Mouse (Mus musculus) kidney, postnatal 14 days (tissue): ENCODE measurements around the gene Phc3.

Experiments
- DNase-seq: peaks from one replicate; pipeline ENCODE4 v3.0.0; 2022; ENCODE audit warnings: mixed read lengths

Phc3 gene

GRCm38 (mm10) chr3:30969104-30969581 lies at the start of gene Phc3:
Gene Phc3 (minus strand): TSS chr3:30969415.
- peak; percentile 94 for DNase-seq

- DNase-seq: no peak
Measured at GRCm38 (mm10) chr3:31017652-31018051, 48.4 kb upstream of the Phc3 start.

GRCm38 (mm10) chr3:31016594-31017196 lies 47.5 kb upstream of the Phc3 start:
- peak; percentile 24 for DNase-seq

GRCm38 (mm10) chr3:31015682-31016443 lies 46.6 kb upstream of the Phc3 start:
- no peak for DNase-seq

GRCm38 (mm10) chr3:31014374-31014773 lies 45.2 kb upstream of the Phc3 start:
- no peak for DNase-seq

GRCm38 (mm10) chr3:31004320-31005209 lies 35.4 kb upstream of the Phc3 start:
- no peak for DNase-seq

- no peak for DNase-seq
Measured at GRCm38 (mm10) chr3:31001048-31001676, 31.9 kb upstream of the Phc3 start.

GRCm38 (mm10) chr3:31000018-31000407 lies 30.8 kb upstream of the Phc3 start:
- peak; percentile 36 for DNase-seq

GRCm38 (mm10) chr3:30999401-31000017 lies 30.3 kb upstream of the Phc3 start:
- peak; percentile 33 for DNase-seq

GRCm38 (mm10) chr3:30996688-30997014 lies 27.4 kb upstream of the Phc3 start:
- no peak for DNase-seq

GRCm38 (mm10) chr3:30995899-30996687 lies 26.9 kb upstream of the Phc3 start:
- no peak for DNase-seq

- DNase-seq: peak; percentile 96
Measured at GRCm38 (mm10) chr3:30995283-30995898, 26.2 kb upstream of the Phc3 start, which contains the start of gene Prkci. Gene Prkci (plus strand): TSS chr3:30995747.

- DNase-seq: no peak
Measured at GRCm38 (mm10) chr3:30994859-30995258, 25.6 kb upstream of the Phc3 start.

- DNase-seq: no peak
Measured at GRCm38 (mm10) chr3:30993066-30993573, 23.9 kb upstream of the Phc3 start.

GRCm38 (mm10) chr3:30992161-30992560 lies 22.9 kb upstream of the Phc3 start:
- DNase-seq: no peak

- DNase-seq: no peak
Measured at GRCm38 (mm10) chr3:30987396-30988318, 18.4 kb upstream of the Phc3 start.

- DNase-seq: no peak
Measured at GRCm38 (mm10) chr3:30982924-30983536, 13.8 kb upstream of the Phc3 start.

- DNase-seq: no peak
Measured at GRCm38 (mm10) chr3:30981616-30982380, 12.6 kb upstream of the Phc3 start.
